In the genomic region with DNA sequence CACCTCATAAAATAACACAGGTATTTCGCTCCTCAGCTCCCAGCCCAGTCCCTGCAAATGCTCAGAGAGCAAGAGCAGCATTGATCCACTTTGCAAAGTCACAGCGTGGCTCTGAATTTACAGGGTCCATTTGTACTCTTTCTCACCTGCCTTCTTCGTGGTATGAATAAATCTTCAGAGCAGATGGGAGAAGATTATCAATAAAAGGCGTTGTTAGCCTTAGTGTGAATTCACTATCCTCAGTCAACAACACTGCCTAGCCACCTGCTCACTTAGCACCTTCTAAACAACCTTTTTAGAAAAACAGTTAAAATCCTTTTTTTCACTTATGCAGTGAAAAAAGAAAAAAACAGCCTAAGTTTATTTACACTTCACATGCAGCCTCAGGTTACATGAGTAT, we compare ENCODE assay signal across 19 mouse cellular contexts.
"Had no signal": no experiment of that assay in that cellular context is flagged by ENCODE, and none has a peak within 500 bp of the region (broad histone marks: within the 10 kb centered on the region; RNA-seq: fewer than 3 reads in every experiment).

No protein-coding gene starts in this region.

- ATAC-seq: midbrain, embryonic 16.5 days had no signal

- H3K4me3 ChIP-seq: midbrain, embryonic 10.5 days; midbrain, embryonic 12.5 days; myocyte; neural tube, embryonic 13.5 days; neural tube, embryonic 15.5 days had no signal

- H3K4me1 ChIP-seq: midbrain, embryonic 10.5 days; midbrain, embryonic 12.5 days; neural tube, embryonic 13.5 days; neural tube, embryonic 15.5 days had no signal

- H3K27me3 ChIP-seq: midbrain, embryonic 12.5 days; neural tube, embryonic 13.5 days; neural tube, embryonic 15.5 days had no signal

- H3K36me3 ChIP-seq: midbrain, embryonic 10.5 days; midbrain, embryonic 12.5 days; neural tube, embryonic 13.5 days; neural tube, embryonic 15.5 days had no signal

- H3K9me3 ChIP-seq: midbrain, embryonic 10.5 days; midbrain, embryonic 12.5 days; neural tube, embryonic 13.5 days; neural tube, embryonic 15.5 days had no signal

- H3K4me2 ChIP-seq: lung, embryonic 14.5 days; midbrain, embryonic 12.5 days; neural tube, embryonic 13.5 days; neural tube, embryonic 15.5 days had no signal

- H3K9ac ChIP-seq: lung, embryonic 14.5 days; midbrain, embryonic 12.5 days; neural tube, embryonic 13.5 days; neural tube, embryonic 15.5 days had no signal

- DNase-seq: lung, adult 18-20 months; lung, embryonic 14.5 days; lung, postnatal 10 days; lung, postnatal 4 days; midbrain, embryonic 14.5 days; retina, postnatal 1 day; right cerebral cortex, adult 18-20 months; right cerebral cortex, postnatal 25 days; right cerebral cortex, postnatal 4 days; spleen, adult 18-20 months; thymus, adult 18-20 months; thymus, postnatal 14 days; thymus, postnatal 36 days had no signal

- H3K27ac ChIP-seq: midbrain, embryonic 10.5 days; midbrain, embryonic 12.5 days; neural tube, embryonic 13.5 days; neural tube, embryonic 15.5 days had no signal
